Mouse (Mus musculus) effector memory CD4-positive, alpha-beta T cell, adult 5 months (primary cell): ENCODE measurements around the gene Trmo. TPM values are rescaled to one million over a fixed set of nuclear protein-coding genes. Genes with fewer than 3 reads are reported as not detected.

ENCODE experiments used
- polyA plus RNA-seq: library from polyadenylated mRNA; unstranded; fragments of 100-300 nt; shearing (Covaris generic); gene quantifications from one replicate; pipeline ENCODE4 v1.2.1, GENCODE M21; 2017

Trmo gene
- polyA plus RNA-seq: 25.5 TPM

DNA sequence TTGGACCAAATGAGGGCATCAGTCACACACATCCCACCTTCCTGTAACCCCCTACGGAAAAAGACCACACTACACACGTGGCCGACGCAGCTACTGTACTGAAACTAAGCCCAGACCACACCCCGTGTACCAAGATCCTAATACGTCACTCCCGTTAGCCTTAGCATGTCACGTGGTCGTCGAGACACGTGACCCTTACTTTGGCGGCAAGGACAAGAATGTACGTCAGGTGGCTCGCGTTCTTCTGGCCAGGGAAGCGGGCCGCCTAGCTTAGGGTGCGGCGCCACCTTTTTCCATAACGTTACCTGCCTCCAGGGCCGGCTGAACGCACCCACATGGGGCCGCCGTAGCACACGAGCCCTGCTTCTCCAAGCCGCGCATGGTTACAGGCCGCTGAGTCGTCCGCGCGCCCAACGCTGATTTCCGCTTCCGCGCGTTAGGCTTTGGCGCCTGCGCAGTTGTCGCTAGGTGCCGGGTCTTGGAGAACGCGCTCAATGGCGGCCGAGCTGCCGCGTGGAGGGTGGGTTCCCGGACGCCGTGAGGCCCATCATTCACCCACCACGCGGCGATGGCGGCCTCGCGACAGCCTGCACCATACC, at the start of gene Trmo:
TSS of gene Trmo (minus strand) at position 425 of the 599 bp plus-strand sequence.

DNA sequence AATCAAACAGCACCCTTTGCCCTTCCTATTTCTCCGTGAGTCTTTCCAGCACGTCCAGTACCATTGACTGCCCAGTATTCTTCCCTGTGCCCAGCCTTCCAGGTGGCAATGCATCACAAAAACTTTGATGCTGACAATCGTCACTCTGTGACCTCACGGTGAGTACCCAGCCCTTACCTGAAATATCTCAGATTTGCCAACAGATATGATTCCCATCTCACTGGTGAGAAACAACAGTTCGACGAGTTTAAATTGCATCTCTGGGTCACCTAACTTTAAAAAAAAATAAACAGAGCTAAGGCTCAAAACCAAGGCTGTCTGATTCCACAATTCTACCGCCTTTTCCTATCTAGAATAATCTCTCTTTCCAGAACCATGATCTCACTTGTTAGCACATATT, 24.2 kb upstream of the Trmo start, which contains the start of gene Hemgn:
TSS of gene Hemgn (minus strand) at position 101 of the 400 bp plus-strand sequence.

DNA sequence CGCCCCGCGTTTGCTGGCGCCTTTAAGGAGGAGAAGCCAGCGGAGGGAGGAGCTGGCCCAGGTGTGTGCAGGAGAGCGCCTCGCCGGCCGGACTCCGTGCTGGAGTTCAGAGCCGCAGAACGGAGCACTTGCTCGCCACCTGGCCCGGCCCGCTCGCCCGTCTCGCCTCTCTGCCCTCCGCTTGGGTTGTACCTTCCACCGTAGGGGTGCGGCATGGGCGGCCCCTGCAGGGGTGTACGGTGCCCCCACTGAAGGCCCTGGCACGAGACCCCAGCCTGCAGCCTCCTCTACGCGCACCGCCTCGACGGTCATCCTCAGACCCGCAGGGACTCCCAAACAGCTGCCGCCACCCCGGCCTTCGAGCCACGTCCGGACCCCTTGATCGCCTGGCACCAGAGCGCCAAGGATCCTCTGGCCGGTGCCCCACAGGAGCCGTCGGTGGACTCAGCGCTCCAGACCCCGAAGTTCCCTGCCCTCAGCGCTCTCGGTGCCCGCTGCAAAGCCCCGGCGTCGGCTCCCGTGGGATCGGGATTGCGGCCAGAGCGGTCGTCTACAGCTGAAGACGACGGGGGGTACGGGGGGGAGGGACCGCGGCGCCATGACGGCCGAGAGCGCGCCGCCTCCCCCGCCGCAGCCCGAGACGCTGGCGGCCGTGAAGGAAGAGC, 45.5 kb downstream of the Trmo start, which contains the start of gene Foxe1:
TSS of gene Foxe1 (plus strand) at position 14 of the 665 bp plus-strand sequence.

Other genes with a start within 250 kb of the Trmo start
- gene Xpa, start 193.1 kb downstream of the Trmo start, polyA plus RNA-seq: 35.4 TPM
- gene Foxe1, start 45.8 kb downstream of the Trmo start, polyA plus RNA-seq: not detected
- not detected for gene Hemgn, start 24.1 kb upstream of the Trmo start, polyA plus RNA-seq
- 123 TPM for gene Anp32b, start 61.5 kb upstream of the Trmo start, polyA plus RNA-seq
- gene Nans, start 99.8 kb upstream of the Trmo start, polyA plus RNA-seq: 43.6 TPM
- 57.2 TPM for gene Trim14, start 146.7 kb upstream of the Trmo start, polyA plus RNA-seq
- gene Coro2a, start 212.8 kb upstream of the Trmo start, polyA plus RNA-seq: 82.0 TPM